Mouse (Mus musculus) liver, adult 2 months (tissue): ENCODE data around the gene Slc25a18. TPM values are rescaled to one million over a fixed set of nuclear protein-coding genes. Genes with fewer than 3 reads are reported as not detected.

Experiments
- DNase-seq: peaks from one replicate; pipeline ENCODE4 v3.0.0-alpha.2; 2011; ENCODE audit warnings: low read depth, low spot score; ENCODE audit errors: extremely low read depth
- H3K27ac ChIP-seq: fragments of 200-500 bp; replicated peaks from 2 replicates; pipeline ENCODE4 v1.5.1; 2012; ENCODE audit warnings: low read depth, mild to moderate bottlenecking, control low read depth, inconsistent platforms, low read length; ENCODE audit not compliant: insufficient read depth
- H3K27me3 ChIP-seq: fragments of 200-500 bp; 2 replicates; pipeline ENCODE4 v1.6.1; 2012; ENCODE audit warnings: mild to moderate bottlenecking, moderate library complexity, low read length, inconsistent platforms; ENCODE audit not compliant: control insufficient read depth, insufficient read depth
- H3K36me3 ChIP-seq: fragments of 200-500 bp; 2 replicates; pipeline ENCODE4 v1.6.1; 2012; ENCODE audit warnings: low read length, inconsistent platforms; ENCODE audit not compliant: control insufficient read depth, insufficient read depth
- H3K4me1 ChIP-seq: fragments of 200-500 bp; 2 replicates; pipeline ENCODE4 v1.6.1; 2011; ENCODE audit warnings: low read length; ENCODE audit not compliant: control insufficient read depth, insufficient read depth
- H3K4me3 ChIP-seq: fragments of 200-500 bp; 2 replicates; pipeline ENCODE4 v1.5.1; 2011; ENCODE audit warnings: low read depth, mild to moderate bottlenecking, control low read depth, low read length, moderate library complexity; ENCODE audit not compliant: insufficient read depth
- H3K79me2 ChIP-seq: fragments of 200-500 bp; 2 replicates; pipeline ENCODE4 v1.6.1; 2012; ENCODE audit warnings: inconsistent platforms, mild to moderate bottlenecking, low read length, moderate library complexity; ENCODE audit not compliant: control insufficient read depth, insufficient read depth
- H3K9ac ChIP-seq: fragments of 200-500 bp; 2 replicates; pipeline ENCODE4 v1.6.1; 2012; ENCODE audit warnings: low read depth, mild to moderate bottlenecking, control low read depth, inconsistent platforms, low read length
- CTCF ChIP-seq: fragments of 200-500 bp; IDR thresholded peaks from 2 replicates; pipeline ENCODE4 v1.5.1; 2011; ENCODE audit warnings: low read depth, low read length, control low read depth
- POLR2A ChIP-seq: fragments of 200-500 bp; IDR thresholded peaks from 2 replicates; pipeline ENCODE4 v1.6.1; 2011; ENCODE audit warnings: low read length, control low read depth; ENCODE audit not compliant: insufficient read depth; ENCODE audit errors: extremely low read depth
- WGBS: fragments of 180-500 bp; shearing (Covaris S2); methylation state at CpG from one replicate; pipeline ENCODE4 v1.1.7; 2018; 5-methylcytosine and 5-hydroxymethylcytosine counted together
- polyA plus RNA-seq: library from polyadenylated mRNA; depleted of rRNA; stranded (reverse); fragments of >200 nt; gene quantifications from 2 replicates; pipeline ENCODE4 v1.2.3, GENCODE M21; 2012
- total RNA-seq: library from RNA; depleted of rRNA; stranded (reverse); fragments of >200 nt; gene quantifications from 2 replicates; pipeline ENCODE4 v1.2.3, GENCODE M21; 2014

Slc25a18 gene
- total and polyA plus RNA-seq, 2 experiments, result not detected

- Histone ChIP-seq H3K9ac (no peak overlapping the region), H3K27me3 (no peaks in the 10 kb centered on the region), H3K27ac (no peak overlapping the region), H3K36me3 (peaks cover 20% of the 10 kb centered on the region), H3K4me3 (no peak overlapping the region), H3K79me2 (no peaks in the 10 kb centered on the region), H3K4me1 (no peaks in the 10 kb centered on the region)
- 90% methylated on average over 2 of the region's 2 CpGs for WGBS
- no peak for DNase-seq
- TF ChIP-seq POLR2A (no peak), CTCF (no peak)
Measured at GRCm38 (mm10) chr6:120746416-120746815, 27.0 kb upstream of the Slc25a18 start.

- no peaks in the 10 kb centered on the region for H3K4me1 ChIP-seq
- H3K36me3 ChIP-seq, result peaks cover 56% of the 10 kb centered on the region
- no peak overlapping the region for H3K4me3 ChIP-seq
- no peaks in the 10 kb centered on the region for H3K27me3 ChIP-seq
- 84% methylated on average over 2 of the region's 2 CpGs for WGBS
- H3K27ac ChIP-seq, result no peak overlapping the region
- TF ChIP-seq POLR2A (no peak), CTCF (no peak)
- no peak for DNase-seq
- H3K79me2 ChIP-seq, result no peaks in the 10 kb centered on the region
- no peak overlapping the region for H3K9ac ChIP-seq
Measured at GRCm38 (mm10) chr6:120761151-120761550, 12.2 kb upstream of the Slc25a18 start.

DNA sequence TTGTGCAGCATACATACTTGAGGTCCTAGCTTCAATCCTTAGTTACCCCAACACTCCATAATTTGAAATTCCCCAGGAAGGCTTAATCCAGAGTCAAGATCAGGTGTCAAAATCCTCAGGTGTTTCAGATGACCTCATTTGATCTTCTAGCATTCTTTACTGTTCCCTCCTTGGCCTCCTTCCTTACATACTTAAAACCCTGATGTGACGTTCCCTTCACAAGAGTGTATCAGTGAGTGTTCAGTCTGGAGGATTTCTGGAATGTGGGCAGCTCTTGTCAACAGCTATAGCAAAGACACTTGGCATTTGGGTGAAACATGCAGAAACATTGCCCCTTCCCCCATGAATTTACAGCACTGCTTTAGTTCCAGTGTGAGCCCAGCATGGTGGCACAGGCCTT lies 3.4 kb upstream of the Slc25a18 start:
- H3K36me3 ChIP-seq, result peaks cover 24% of the 10 kb centered on the region
- no peak overlapping the region for H3K9ac ChIP-seq
- H3K4me1 ChIP-seq, result no peaks in the 10 kb centered on the region
- no peak for DNase-seq
- TF ChIP-seq CTCF, result no peak
- TF ChIP-seq POLR2A, result no peak
- no peak overlapping the region for H3K27ac ChIP-seq
- no peaks in the 10 kb centered on the region for H3K79me2 ChIP-seq
- H3K27me3 ChIP-seq, result no peaks in the 10 kb centered on the region
- WGBS, result 81% methylated on average over 1 of the region's 1 CpGs
- no peak overlapping the region for H3K4me3 ChIP-seq

GRCm38 (mm10) chr6:120771366-120771765 lies 2.0 kb upstream of the Slc25a18 start:
- no peak overlapping the region for H3K9ac ChIP-seq
- H3K4me1 ChIP-seq, result no peaks in the 10 kb centered on the region
- no peak overlapping the region for H3K27ac ChIP-seq
- DNase-seq, result no peak
- no peaks in the 10 kb centered on the region for H3K79me2 ChIP-seq
- WGBS, result 5% methylated on average over 1 of the region's 1 CpGs
- H3K4me3 ChIP-seq, result no peak overlapping the region
- H3K36me3 ChIP-seq, result peaks cover 17% of the 10 kb centered on the region
- no peaks in the 10 kb centered on the region for H3K27me3 ChIP-seq
- TF ChIP-seq CTCF, result no peak
- no peak for TF ChIP-seq POLR2A

DNA sequence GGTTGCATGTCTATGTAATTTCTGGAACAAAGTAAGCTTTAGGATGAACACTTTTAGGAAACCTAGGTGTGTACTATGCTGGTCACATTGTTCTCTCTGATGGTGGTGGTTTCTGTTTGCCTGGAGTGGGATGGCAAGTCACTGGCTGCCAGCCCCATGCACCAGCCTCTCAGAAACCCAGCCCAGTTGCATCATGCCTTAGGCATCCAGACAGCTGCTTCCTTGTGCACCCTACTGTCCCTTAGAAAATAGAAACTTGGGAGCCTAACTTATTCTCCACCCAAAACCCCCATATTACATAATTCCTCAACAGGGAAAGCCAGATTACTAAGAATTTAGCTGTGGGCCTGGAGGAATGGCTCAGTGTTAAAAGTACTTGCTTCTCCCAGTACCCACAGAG lies 1.4 kb upstream of the Slc25a18 start:
- Histone ChIP-seq H3K9ac (no peak overlapping the region), H3K27ac (no peak overlapping the region), H3K4me1 (no peaks in the 10 kb centered on the region), H3K27me3 (no peaks in the 10 kb centered on the region), H3K4me3 (no peak overlapping the region), H3K36me3 (peaks cover 12% of the 10 kb centered on the region; the same call in 1 of the 2 replicates), H3K79me2 (no peaks in the 10 kb centered on the region)
- DNase-seq, result no peak
- no peak for TF ChIP-seq CTCF
- TF ChIP-seq POLR2A, result no peak

GRCm38 (mm10) chr6:120773763-120774162 lies 385 bp downstream of the Slc25a18 start:
- H3K27ac ChIP-seq, result no peak overlapping the region
- H3K4me1 ChIP-seq, result no peaks in the 10 kb centered on the region
- H3K27me3 ChIP-seq, result no peaks in the 10 kb centered on the region
- peaks cover 12% of the 10 kb centered on the region; the same call in 1 of the 2 replicates for H3K36me3 ChIP-seq
- no peak overlapping the region for H3K9ac ChIP-seq
- WGBS, result 87% methylated on average over 6 of the region's 6 CpGs
- DNase-seq, result no peak
- no peaks in the 10 kb centered on the region for H3K79me2 ChIP-seq
- TF ChIP-seq CTCF (no peak), POLR2A (no peak)
- H3K4me3 ChIP-seq, result no peak overlapping the region
